Mouse (Mus musculus): ENCODE results near the gene 4930404N11Rik. TPM values are rescaled to one million over a fixed set of nuclear protein-coding genes. Genes with fewer than 3 reads are reported as not detected.

The 4930404N11Rik gene
- polyA plus RNA-seq, 1 experiment from 2014 or later = 1.6 TPM

DNA sequence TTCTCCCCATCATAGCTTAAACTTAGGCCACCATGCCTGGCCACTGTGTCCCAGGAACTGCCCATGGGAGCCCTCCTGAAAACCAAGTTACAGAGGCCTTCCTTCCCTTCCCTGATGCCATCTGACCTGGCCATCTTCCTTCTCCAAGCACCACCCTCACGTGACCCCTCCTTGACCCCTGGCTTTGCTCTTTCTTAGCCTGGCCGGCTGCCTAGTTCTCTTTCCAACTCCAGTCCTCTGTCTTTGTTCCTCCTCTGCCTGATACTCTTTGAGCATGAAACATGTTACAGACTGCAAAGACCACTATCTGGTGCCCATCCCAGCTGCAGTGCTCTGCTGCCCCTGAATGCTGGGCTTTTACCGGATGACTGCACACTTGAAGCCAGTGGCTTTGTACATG, 23.8 kb upstream of the 4930404N11Rik start:
- Histone ChIP-seq H3K4me1 (peaks cover 50% of the 10 kb centered on the region), H3K9ac (no peak overlapping the region), H3K27me3 (no peaks in the 10 kb centered on the region), H3K36me3 (peaks cover 40% of the 10 kb centered on the region), H3K4me3 (replicated peaks) (no peak overlapping the region), H3K9me3 (replicated peaks) (no peaks in the 10 kb centered on the region), H3K27ac (peak overlapping the region; percentile 55; the same call in 1 of the 2 replicates), H3K4me2 (no peak overlapping the region)
- WGBS = 63% methylated on average over 3 of the region's 3 CpGs
- ATAC-seq (replicated peaks; ENCODE audit: low FRiP score) = no peak; the same call in 1 of the 2 replicates

- Histone ChIP-seq H3K9me3 (replicated peaks) (no peaks in the 10 kb centered on the region), H3K4me2 (no peak within 1 kb of the TSS), H3K4me1 (peaks cover 42% of the 10 kb centered on the region), H3K4me3 (replicated peaks) (no peak within 1 kb of the TSS), H3K36me3 (peaks cover 40% of the 10 kb centered on the region), H3K9ac (no peak within 1 kb of the TSS), H3K27ac (peak within 1 kb of the TSS; percentile 55; the same call in 1 of the 2 replicates), H3K27me3 (no peaks in the 10 kb centered on the region)
- no peak for ATAC-seq (replicated peaks; ENCODE audit: low FRiP score)
- 71% methylated on average over 5 of the region's 5 CpGs for WGBS
Observed at GRCm38 (mm10) chr10:81388505-81389055, 23.0 kb upstream of the 4930404N11Rik start, which contains the start of gene Gm48552. TSS of gene Gm48552 (plus strand) at chr10:81389005.

- Histone ChIP-seq H3K27me3 (no peaks in the 10 kb centered on the region), H3K4me3 (replicated peaks) (no peak overlapping the region), H3K4me1 (peaks cover 34% of the 10 kb centered on the region), H3K4me2 (no peak overlapping the region), H3K9ac (no peak overlapping the region), H3K27ac (no peak overlapping the region), H3K36me3 (peaks cover 40% of the 10 kb centered on the region), H3K9me3 (replicated peaks) (no peaks in the 10 kb centered on the region)
- 95% methylated on average over 20 of the region's 20 CpGs for WGBS
- no peak for ATAC-seq (replicated peaks; ENCODE audit: low FRiP score)
Observed at GRCm38 (mm10) chr10:81387716-81388115, 22.1 kb upstream of the 4930404N11Rik start.

DNA sequence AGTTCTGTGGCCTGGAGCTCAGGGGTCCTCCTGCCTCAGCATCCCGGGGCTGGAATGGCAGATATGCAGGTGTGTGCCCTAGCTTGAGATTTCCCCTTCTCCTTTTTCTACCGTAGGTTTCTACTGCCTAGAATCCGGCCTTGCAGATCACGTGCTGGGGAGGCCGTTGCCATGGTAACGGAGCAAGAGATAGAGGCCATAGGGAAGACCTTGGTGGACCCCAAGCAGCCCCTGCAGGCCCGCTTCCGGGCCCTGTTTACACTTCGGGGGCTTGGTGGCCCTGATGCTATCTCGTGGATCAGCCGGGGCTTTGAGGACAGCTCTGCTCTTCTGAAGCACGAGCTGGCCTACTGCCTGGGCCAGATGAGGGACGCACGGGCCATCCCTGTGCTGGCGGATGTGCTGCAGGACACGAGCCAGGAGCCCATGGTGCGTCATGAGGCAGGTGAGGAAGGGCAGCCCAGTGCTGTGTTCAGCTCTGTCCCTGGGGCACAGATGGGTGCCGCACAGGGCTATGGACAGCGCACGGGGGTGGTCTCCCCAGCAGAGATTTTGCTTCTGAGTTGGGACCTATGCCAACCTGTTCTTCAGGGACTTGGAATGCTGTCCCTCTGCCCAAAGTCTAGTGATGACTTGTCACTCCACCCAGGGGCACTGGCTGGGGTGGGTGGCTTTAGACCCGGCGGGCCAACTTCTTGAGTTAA, 20.1 kb upstream of the 4930404N11Rik start:
- H3K4me2 ChIP-seq = peak overlapping the region; percentile 90
- 82% methylated on average over 22 of the region's 22 CpGs for WGBS
- H3K27ac ChIP-seq = no peak overlapping the region
- H3K36me3 ChIP-seq = peaks cover 40% of the 10 kb centered on the region
- no peak for ATAC-seq (replicated peaks; ENCODE audit: low FRiP score)
- H3K4me3 ChIP-seq (replicated peaks) = peak overlapping the region; percentile 96
- H3K27me3 ChIP-seq = no peaks in the 10 kb centered on the region
- H3K9ac ChIP-seq = 0 out of 2 replicates have a peak overlapping the region, but pooled peaks have one; percentile 5
- no peaks in the 10 kb centered on the region for H3K9me3 ChIP-seq (replicated peaks)
- H3K4me1 ChIP-seq = peaks cover 33% of the 10 kb centered on the region

DNA sequence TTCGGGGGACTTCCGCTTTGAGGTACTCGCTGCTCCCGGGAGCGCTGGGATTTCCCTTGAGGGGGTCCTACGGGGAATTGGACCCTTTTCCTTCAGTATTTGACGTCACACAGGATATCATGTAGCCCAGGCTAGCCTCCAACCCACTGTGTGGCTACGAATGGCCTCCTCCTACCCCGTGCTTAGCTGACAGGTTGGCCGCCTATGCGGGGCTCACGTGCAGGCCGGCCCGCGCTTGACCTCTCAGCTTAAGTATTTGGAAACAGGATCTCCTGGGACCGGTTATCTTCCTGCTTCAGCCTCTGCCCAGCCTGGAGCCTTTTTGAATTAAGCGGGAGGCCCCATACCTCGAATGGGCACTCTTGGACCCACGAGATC, 19.0 kb upstream of the 4930404N11Rik start:
- H3K9me3 ChIP-seq (replicated peaks) = no peaks in the 10 kb centered on the region
- peak overlapping the region; percentile 83 for H3K9ac ChIP-seq
- under 1% methylated on average over 19 of the region's 19 CpGs for WGBS
- H3K4me1 ChIP-seq = peaks cover 26% of the 10 kb centered on the region
- ATAC-seq (replicated peaks; ENCODE audit: low FRiP score) = peak; percentile 8
- peak overlapping the region; percentile 91 for H3K27ac ChIP-seq
- H3K4me2 ChIP-seq = peak overlapping the region; percentile 90
- H3K4me3 ChIP-seq (replicated peaks) = peak overlapping the region; percentile 96
- H3K27me3 ChIP-seq = no peaks in the 10 kb centered on the region
- H3K36me3 ChIP-seq = peaks cover 37% of the 10 kb centered on the region

GRCm38 (mm10) chr10:81383802-81384604, 18.4 kb upstream of the 4930404N11Rik start, which contains the start of the genes Dohh and Gm48551:
TSS of gene Dohh (plus strand) at chr10:81384428.
TSS of gene Gm48551 (plus strand) at chr10:81384466.
- Histone ChIP-seq H3K4me3 (replicated peaks) (peak within 1 kb of the TSS; percentile 96), H3K4me1 (peaks cover 23% of the 10 kb centered on the region), H3K9me3 (replicated peaks) (no peaks in the 10 kb centered on the region), H3K9ac (peak within 1 kb of the TSS; percentile 83), H3K27me3 (no peaks in the 10 kb centered on the region), H3K4me2 (peak within 1 kb of the TSS; percentile 90), H3K27ac (peak within 1 kb of the TSS; percentile 91), H3K36me3 (peaks cover 34% of the 10 kb centered on the region)
- peak; percentile 93 for ATAC-seq (replicated peaks; ENCODE audit: low FRiP score)
- WGBS = 8% methylated on average over 54 of the region's 54 CpGs

- ATAC-seq (replicated peaks; ENCODE audit: low FRiP score) = no peak
- WGBS = 73% methylated on average over 5 of the region's 5 CpGs
Observed at GRCm38 (mm10) chr10:81382039-81382438, 16.4 kb upstream of the 4930404N11Rik start.

DNA sequence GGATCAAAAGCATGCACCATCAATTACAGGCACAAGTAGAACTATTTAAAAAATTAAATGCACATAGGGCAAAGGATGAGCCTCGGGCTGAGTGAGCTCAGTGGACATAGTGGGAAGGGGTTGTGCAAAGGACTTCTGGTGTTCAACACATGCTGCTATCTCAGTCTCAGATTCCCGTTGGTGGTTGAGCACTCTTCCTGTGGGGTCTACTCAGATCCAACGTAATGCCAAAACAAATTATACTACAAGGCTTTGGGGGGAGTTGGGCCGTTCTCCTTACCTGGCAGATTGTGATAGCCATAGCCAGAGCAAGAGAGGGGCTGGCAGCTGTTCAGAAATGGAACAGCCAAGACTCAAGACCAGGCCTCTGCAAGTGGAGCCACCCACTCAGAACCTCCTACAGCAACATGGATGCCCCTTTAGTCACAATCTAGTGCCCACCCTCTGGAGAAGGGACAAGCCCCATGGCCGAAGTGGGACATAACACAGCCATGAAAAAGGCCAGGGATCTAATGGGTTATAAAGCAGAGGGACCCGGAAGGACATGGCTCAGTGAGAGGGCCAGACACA, 14.3 kb upstream of the 4930404N11Rik start:
- Histone ChIP-seq H3K27ac (no peak overlapping the region), H3K27me3 (no peaks in the 10 kb centered on the region), H3K4me2 (no peak overlapping the region), H3K36me3 (peaks cover 12% of the 10 kb centered on the region), H3K4me1 (peaks cover 40% of the 10 kb centered on the region), H3K4me3 (replicated peaks) (no peak overlapping the region), H3K9ac (no peak overlapping the region), H3K9me3 (replicated peaks) (no peaks in the 10 kb centered on the region)
- WGBS = 88% methylated on average over 6 of the region's 6 CpGs
- no peak for ATAC-seq (replicated peaks; ENCODE audit: low FRiP score)

More at GRCm38 (mm10) chr10:81382039-81382438, 16.4 kb upstream of the 4930404N11Rik start:
- Histone ChIP-seq H3K9ac (no peak overlapping the region), H3K4me3 (replicated peaks) (no peak overlapping the region), H3K27ac (peak overlapping the region; percentile 42), H3K9me3 (replicated peaks) (no peaks in the 10 kb centered on the region), H3K4me1 (peaks cover 33% of the 10 kb centered on the region), H3K4me2 (no peak overlapping the region), H3K27me3 (no peaks in the 10 kb centered on the region), H3K36me3 (peaks cover 14% of the 10 kb centered on the region)

DNA sequence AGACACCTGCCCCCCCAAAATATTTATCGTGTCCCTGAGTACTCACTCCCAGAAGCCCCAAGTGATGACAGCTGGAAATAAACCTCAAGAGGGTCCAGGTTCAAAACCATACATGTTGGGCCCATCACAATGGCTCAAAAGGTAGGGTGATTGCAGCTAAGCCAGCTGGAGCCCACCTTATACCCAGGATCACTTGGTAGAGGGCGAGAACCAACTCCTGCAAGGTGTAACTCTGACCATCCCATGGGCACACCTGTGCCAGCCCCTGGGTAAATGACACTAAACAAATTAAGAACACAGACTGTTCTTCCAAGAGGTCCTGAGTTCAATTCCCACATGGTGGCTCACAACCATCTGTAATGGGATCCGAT, 13.6 kb upstream of the 4930404N11Rik start:
- 58% methylated on average over 3 of the region's 3 CpGs for WGBS
- Histone ChIP-seq H3K9ac (peak overlapping the region; percentile 52), H3K27ac (peak overlapping the region; percentile 90), H3K4me3 (replicated peaks) (peak overlapping the region; percentile 78), H3K36me3 (peaks cover 19% of the 10 kb centered on the region), H3K27me3 (no peaks in the 10 kb centered on the region), H3K9me3 (replicated peaks) (no peaks in the 10 kb centered on the region), H3K4me1 (peaks cover 39% of the 10 kb centered on the region), H3K4me2 (peak overlapping the region; percentile 83)
- no peak for ATAC-seq (replicated peaks; ENCODE audit: low FRiP score)

GRCm38 (mm10) chr10:81378553-81379182, 13.1 kb upstream of the 4930404N11Rik start:
- no peaks in the 10 kb centered on the region for H3K27me3 ChIP-seq
- H3K4me3 ChIP-seq (replicated peaks) = peak overlapping the region; percentile 78
- peak overlapping the region; percentile 83 for H3K4me2 ChIP-seq
- peak; percentile 96 for ATAC-seq (replicated peaks; ENCODE audit: low FRiP score)
- peak overlapping the region; percentile 90 for H3K27ac ChIP-seq
- H3K9me3 ChIP-seq (replicated peaks) = no peaks in the 10 kb centered on the region
- peaks cover 24% of the 10 kb centered on the region for H3K36me3 ChIP-seq
- H3K9ac ChIP-seq = peak overlapping the region; percentile 88
- under 1% methylated on average over 46 of the region's 46 CpGs for WGBS
- H3K4me1 ChIP-seq = peaks cover 44% of the 10 kb centered on the region

DNA sequence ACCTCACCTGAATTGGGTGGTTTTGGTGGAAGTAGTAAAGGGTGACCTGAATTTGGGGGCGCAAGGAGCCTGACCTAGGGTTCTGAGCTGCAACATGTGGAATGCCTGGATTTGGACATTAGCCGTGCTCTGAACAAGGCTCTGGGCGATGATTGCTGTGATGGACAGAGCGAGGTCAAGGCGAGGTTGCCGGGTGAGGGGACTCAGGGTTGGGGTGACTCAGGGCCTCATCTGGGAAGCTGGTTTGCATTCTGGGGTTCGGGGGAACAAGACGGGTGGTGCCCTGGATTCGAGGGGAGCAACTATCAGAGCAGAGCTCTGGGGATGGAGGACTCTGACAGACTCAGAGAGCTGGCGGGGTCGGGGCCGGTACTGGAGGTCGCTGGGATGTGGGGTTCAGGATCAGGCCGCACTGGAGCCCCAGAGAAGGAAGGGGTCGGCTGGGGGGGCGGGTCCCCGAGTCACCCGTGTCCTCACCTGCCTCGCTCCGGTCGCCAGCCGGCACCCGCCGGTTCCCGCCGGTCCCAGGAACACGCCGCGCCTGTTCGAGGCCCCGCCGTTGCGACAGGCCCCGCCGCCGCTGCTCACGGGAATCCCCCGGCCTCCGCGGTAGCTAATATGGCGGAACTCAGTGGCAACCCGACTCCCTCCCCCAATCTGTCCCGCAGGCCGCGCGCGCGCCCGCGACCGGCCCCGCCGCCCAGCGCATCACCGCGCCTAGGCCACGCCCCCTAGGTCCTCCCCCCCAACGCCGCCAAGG, 12.4 kb upstream of the 4930404N11Rik start, which contains the start of gene Fzr1:
Gene Fzr1, minus strand, starts transcription at position 724 of the 760 bp plus-strand sequence.
- peak; percentile 66 for ATAC-seq (replicated peaks; ENCODE audit: low FRiP score)
- WGBS = under 1% methylated on average over 59 of the region's 59 CpGs
- Histone ChIP-seq H3K9ac (peak within 1 kb of the TSS; percentile 88), H3K27ac (peak within 1 kb of the TSS; percentile 90), H3K4me1 (peaks cover 44% of the 10 kb centered on the region), H3K4me2 (peak within 1 kb of the TSS; percentile 83), H3K4me3 (replicated peaks) (peak within 1 kb of the TSS; percentile 78), H3K9me3 (replicated peaks) (no peaks in the 10 kb centered on the region), H3K27me3 (no peaks in the 10 kb centered on the region), H3K36me3 (peaks cover 31% of the 10 kb centered on the region)
